8 mouse cellular contexts compared by ENCODE assay signal in the genomic region with DNA sequence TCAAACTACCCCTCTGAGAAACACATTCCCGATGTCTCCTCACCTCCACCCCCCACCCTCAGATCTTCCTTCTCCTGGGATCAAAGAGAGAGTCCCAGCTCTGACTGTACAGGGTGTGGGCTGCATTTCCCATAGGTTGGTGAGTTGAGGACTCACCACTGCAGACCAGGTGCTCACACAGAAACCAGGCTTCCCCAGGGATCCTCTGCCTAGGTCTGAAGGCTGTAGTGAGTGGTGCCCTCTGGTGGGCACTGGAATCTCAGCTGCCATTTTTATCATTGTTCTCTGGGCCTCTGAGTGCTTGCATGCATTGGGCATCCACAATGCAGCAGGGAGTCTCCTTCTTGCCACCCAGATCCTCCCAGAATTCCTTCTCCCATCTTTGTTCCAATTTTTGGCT. TPM values are rescaled to one million over a fixed set of nuclear protein-coding genes. Genes with fewer than 3 reads are reported as not detected.
DNase-seq lines count a peak whose midpoint lies in the region; ATAC-seq lines count a peak whose summit lies in the region.

No protein-coding gene starts in this region.

- peak; percentile 64 for ATAC-seq in forebrain, embryonic 15.5 days (replicated peaks)
- ATAC-seq in limb, embryonic 11.5 days (ENCODE audit: insufficient number of reproducible peaks, low FRiP score, low TSS enrichment, low read depth): no peak
- ATAC-seq in neutrophil, adult 5-6 weeks (ENCODE audit: extremely low read depth, insufficient number of reproducible peaks, low FRiP score, poor library complexity, severe bottlenecking): peak; percentile 47; the same call in 1 of the 2 replicates
- no peak for ATAC-seq in activated CD4-positive, CD25-positive, alpha-beta regulatory T cell, adult 4 months

- H3K27ac ChIP-seq in forebrain, embryonic 15.5 days (replicated peaks): no peak overlapping the region
- H3K27ac ChIP-seq in limb, embryonic 11.5 days (replicated peaks; ENCODE audit: low read depth, low read length): no peak overlapping the region

- no peaks in the 10 kb centered on the region for H3K27me3 ChIP-seq in forebrain, embryonic 15.5 days
- no peaks in the 10 kb centered on the region for H3K27me3 ChIP-seq in limb, embryonic 11.5 days (ENCODE audit: control insufficient read depth, insufficient read depth, low read length)

- no peak overlapping the region for H3K4me2 ChIP-seq in forebrain, embryonic 15.5 days (replicated peaks)
- no peak overlapping the region for H3K4me2 ChIP-seq in limb, embryonic 11.5 days (ENCODE audit: low read depth, severe bottlenecking)

- H3K36me3 ChIP-seq in forebrain, embryonic 15.5 days: no peaks in the 10 kb centered on the region
- H3K36me3 ChIP-seq in limb, embryonic 11.5 days (ENCODE audit: control insufficient read depth, insufficient read depth, low read length): no peaks in the 10 kb centered on the region

- H3K4me1 ChIP-seq in forebrain, embryonic 15.5 days: peaks cover 40% of the 10 kb centered on the region
- H3K4me1 ChIP-seq in limb, embryonic 11.5 days (ENCODE audit: control insufficient read depth, insufficient read depth, low read length): 0 out of 2 replicates have a peak, but pooled peaks cover 2% of the 10 kb centered on the region

- WGBS in forebrain, embryonic 15.5 days: 82% methylated on average over 1 of the region's 1 CpGs
- WGBS in limb, embryonic 11.5 days: 63% methylated on average over 1 of the region's 1 CpGs

- peak; percentile 42 for DNase-seq in ovary, postnatal 36 days (ENCODE audit: low spot score)
- DNase-seq in ovary, adult 18-20 months (ENCODE audit: low spot score): no peak
- peak; percentile 60 for DNase-seq in c-Kit-positive CD71-negative TER-119-negative erythroid progenitor cells, embryonic 14.5 days (ENCODE audit: low read depth)
- peak; percentile 33 for DNase-seq in hindlimb bud, embryonic 11.5 days (ENCODE audit: extremely low spot score, low read depth, low spot score)
- DNase-seq in limb, embryonic 11.5 days (ENCODE audit: low spot score): peak; percentile 72

- no peak overlapping the region for H3K4me3 ChIP-seq in forebrain, embryonic 15.5 days
- H3K4me3 ChIP-seq in limb, embryonic 11.5 days (ENCODE audit: low read depth, low read length): no peak overlapping the region

- no peak overlapping the region for H3K9ac ChIP-seq in forebrain, embryonic 15.5 days (replicated peaks)
- H3K9ac ChIP-seq in limb, embryonic 11.5 days (ENCODE audit: low read length): no peak overlapping the region

- no peaks in the 10 kb centered on the region for H3K9me3 ChIP-seq in forebrain, embryonic 15.5 days
- H3K9me3 ChIP-seq in limb, embryonic 11.5 days (ENCODE audit: control insufficient read depth, low read length): no peaks in the 10 kb centered on the region

RNA-seq across cellular contexts. Expression of a gene that starts 31.5 kb away (rescaled TPM):
- polyA plus RNA-seq in forebrain, embryonic 15.5 days (2015; fragmentation: Nextera tagmentation; extraction: Ambion mirVana): 3.2 and 3.3 TPM in 2 replicates
- 0.37 and 0.47 TPM in 2 replicates for polyA plus RNA-seq in limb, embryonic 11.5 days (2014; fragmentation: Nextera tagmentation; extraction: Ambion mirVana)
- total RNA-seq in neutrophil, adult 5-6 weeks (2017): 10.1 and 10.8 TPM in 2 replicates
- 10 to 100 TPM; 25.3 to 30.0 TPM for polyA plus RNA-seq in activated CD4-positive, CD25-positive, alpha-beta regulatory T cell, adult 4 months (2017; shearing (Covaris generic))

RNA-seq across cellular contexts. Expression of a gene that starts 39.0 kb away (rescaled TPM):
- 68.7 and 70.3 TPM in 2 replicates for polyA plus RNA-seq in forebrain, embryonic 15.5 days (2015; fragmentation: Nextera tagmentation; extraction: Ambion mirVana)
- polyA plus RNA-seq in limb, embryonic 11.5 days (2014; fragmentation: Nextera tagmentation; extraction: Ambion mirVana): 80.3 and 84.7 TPM in 2 replicates
- 34.9 and 42.0 TPM in 2 replicates for total RNA-seq in neutrophil, adult 5-6 weeks (2017)
- 10 to 100 TPM; 74.4 to 95.6 TPM for polyA plus RNA-seq in activated CD4-positive, CD25-positive, alpha-beta regulatory T cell, adult 4 months (2017; shearing (Covaris generic))

Comparison
In these comparisons a context has a peak if more than half of its experiments do, and no peak if none do; other contexts are left out.
1. ATAC-seq: peak in forebrain, embryonic 15.5 days (single experiment) and neutrophil, adult 5-6 weeks (single experiment); none in limb, embryonic 11.5 days (single experiment) and activated CD4-positive, CD25-positive, alpha-beta regulatory T cell, adult 4 months (single experiment).